Mouse (Mus musculus) myocyte (in vitro differentiated cells): ENCODE data around the gene Gtf2h2.

ENCODE experiments used
- CEBPB ChIP-seq: IDR thresholded peaks from 2 replicates; pipeline ENCODE4 v1.6.1; 2011; ENCODE audit warnings: mild to moderate bottlenecking, moderate library complexity; ENCODE audit not compliant: poor library complexity, insufficient read depth, severe bottlenecking
- MYOD1 ChIP-seq, 3 experiments: IDR thresholded peaks; one replicate each; pipeline ENCODE4 v1.6.1; 2011; ENCODE audit warnings: control low read depth in 2 of 3, low read depth in 2 of 3, mild to moderate bottlenecking in 2 of 3, moderate library complexity in 1 of 3; ENCODE audit not compliant: insufficient read length in 2 of 3, control insufficient read depth in 1 of 3
- MYOG ChIP-seq, 3 experiments: IDR thresholded peaks; one replicate each; pipeline ENCODE4 v1.6.1; 2011; ENCODE audit warnings: control low read depth in 2 of 3, low read depth in 2 of 3, mild to moderate bottlenecking in 2 of 3; ENCODE audit not compliant: insufficient read length in 2 of 3, control insufficient read depth in 1 of 3, insufficient read depth in 1 of 3
- POLR2A ChIP-seq: IDR thresholded peaks from one replicate; pipeline ENCODE4 v1.6.1; 2011; ENCODE audit warnings: low read depth, mild to moderate bottlenecking, control low read depth, moderate library complexity; ENCODE audit not compliant: insufficient read length
- TCF3 ChIP-seq: IDR thresholded peaks from one replicate; pipeline ENCODE4 v1.6.1; 2011; ENCODE audit warnings: low read depth, control low read depth; ENCODE audit not compliant: insufficient read length

DNA sequence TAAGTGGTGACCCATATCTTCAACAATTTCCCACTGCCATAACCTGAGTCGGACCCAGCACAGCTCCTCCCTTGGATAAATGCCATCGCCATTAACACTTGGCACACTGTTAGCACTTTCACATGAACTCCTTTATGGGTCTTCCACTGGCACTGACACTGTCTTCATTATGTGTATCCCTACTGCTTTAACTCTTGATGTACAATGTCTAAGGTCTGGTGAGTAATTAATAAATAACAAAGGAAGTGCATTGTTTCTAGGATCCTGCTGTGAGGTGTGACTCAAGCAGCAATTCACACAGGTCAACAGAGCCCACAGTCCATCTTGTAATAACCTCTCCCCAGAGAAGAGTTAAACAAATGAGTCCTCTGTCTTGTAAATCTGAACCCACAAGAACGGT lies 31.0 kb downstream of the Gtf2h2 start:
- TF ChIP-seq TCF3 (no peak), POLR2A (no peak), CEBPB (no peak), MYOD1 (IDR thresholded peaks at IDR 0.05; ENCODE audit: control insufficient read depth in 1 of 3, insufficient read length in 2 of 3, low read depth in 2 of 3) (no peak), MYOG (IDR thresholded peaks at IDR 0.05; ENCODE audit: control insufficient read depth in 1 of 3, insufficient read depth in 1 of 3, insufficient read length in 2 of 3, low read depth in 2 of 3) (no peak)
